9 mouse cellular contexts compared by ENCODE assay signal in genomic region chr11:68693447-68694040, GRCm38 (mm10). TPM values are rescaled to one million over a fixed set of nuclear protein-coding genes. Genes with fewer than 3 reads are reported as not detected.
DNase-seq lines count a peak whose midpoint lies in the region; ATAC-seq and TF ChIP-seq lines count a peak whose summit lies in the region.
"Had no signal": no experiment of that assay in that cellular context is flagged by ENCODE, and none has a peak within 500 bp of the region (broad histone marks: within the 10 kb centered on the region; RNA-seq: fewer than 3 reads in every experiment).

No protein-coding gene starts in this region.

- peak overlapping the region; percentile 90 for H3K4me2 ChIP-seq in heart, embryonic 15.5 days
- H3K4me2 ChIP-seq in embryonic facial prominence, embryonic 12.5 days (replicated peaks) = peak overlapping the region; percentile 61
- H3K4me2 ChIP-seq in intestine, postnatal 0 days (replicated peaks; ENCODE audit: low read depth) = peak overlapping the region; percentile 87
- peak overlapping the region; percentile 86 for H3K4me2 ChIP-seq in neural tube, embryonic 12.5 days (replicated peaks)

- H3K4me3 ChIP-seq in heart, embryonic 15.5 days = peak overlapping the region; percentile 97
- H3K4me3 ChIP-seq in embryonic facial prominence, embryonic 12.5 days = peak overlapping the region; percentile 82
- peak overlapping the region; percentile 63 for H3K4me3 ChIP-seq in intestine, postnatal 0 days (ENCODE audit: low read depth, low read length)
- H3K4me3 ChIP-seq in neural tube, embryonic 12.5 days = peak overlapping the region; percentile 80

- H3K36me3 ChIP-seq in heart, embryonic 15.5 days = no peaks in the 10 kb centered on the region; the same call in 1 of the 2 replicates
- no peaks in the 10 kb centered on the region for H3K36me3 ChIP-seq in embryonic facial prominence, embryonic 12.5 days
- no peaks in the 10 kb centered on the region for H3K36me3 ChIP-seq in intestine, postnatal 0 days (ENCODE audit: control insufficient read depth, insufficient read depth)
- 0 out of 2 replicates have a peak, but pooled peaks cover 3% of the 10 kb centered on the region for H3K36me3 ChIP-seq in neural tube, embryonic 12.5 days

- H3K27ac ChIP-seq in heart, embryonic 15.5 days = peak overlapping the region; percentile 100
- peak overlapping the region; percentile 96 for H3K27ac ChIP-seq in embryonic facial prominence, embryonic 12.5 days
- no peak overlapping the region for H3K27ac ChIP-seq in intestine, postnatal 0 days (ENCODE audit: low read depth, low read length)
- H3K27ac ChIP-seq in neural tube, embryonic 12.5 days = 0 out of 2 replicates have a peak overlapping the region, but pooled peaks have one; percentile 90

- TF ChIP-seq CTCF in intestine, postnatal 0 days (IDR thresholded peaks at IDR 0.05; ENCODE audit: low read depth) = no peak

- no peaks in the 10 kb centered on the region for H3K9me3 ChIP-seq in heart, embryonic 15.5 days (replicated peaks)
- no peaks in the 10 kb centered on the region for H3K9me3 ChIP-seq in embryonic facial prominence, embryonic 12.5 days
- no peaks in the 10 kb centered on the region for H3K9me3 ChIP-seq in intestine, postnatal 0 days (ENCODE audit: control insufficient read depth)
- H3K9me3 ChIP-seq in neural tube, embryonic 12.5 days = no peaks in the 10 kb centered on the region

- H3K27me3 ChIP-seq in heart, embryonic 15.5 days = no peaks in the 10 kb centered on the region
- H3K27me3 ChIP-seq in embryonic facial prominence, embryonic 12.5 days = no peaks in the 10 kb centered on the region
- H3K27me3 ChIP-seq in intestine, postnatal 0 days (replicated peaks; ENCODE audit: control insufficient read depth, insufficient read depth, low read length) = peaks cover 4% of the 10 kb centered on the region; the same call in 1 of the 2 replicates
- H3K27me3 ChIP-seq in neural tube, embryonic 12.5 days (replicated peaks) = no peaks in the 10 kb centered on the region
- H3K27me3 ChIP-seq: Patski had no signal

- peak overlapping the region; percentile 96 for H3K9ac ChIP-seq in heart, embryonic 15.5 days
- peak overlapping the region; percentile 97 for H3K9ac ChIP-seq in embryonic facial prominence, embryonic 12.5 days
- no peak overlapping the region; the same call in 1 of the 2 replicates for H3K9ac ChIP-seq in intestine, postnatal 0 days (ENCODE audit: low read depth, low read length)
- peak overlapping the region; percentile 90 for H3K9ac ChIP-seq in neural tube, embryonic 12.5 days

- DNase-seq in heart, postnatal 4 days = no peak
- no peak for DNase-seq in adrenal gland, postnatal 25 days
- DNase-seq in B cell, adult 2 months = no peak

- WGBS in heart, embryonic 15.5 days = 7% methylated on average over 10 of the region's 10 CpGs
- WGBS in embryonic facial prominence, embryonic 12.5 days = 18% methylated on average over 10 of the region's 10 CpGs
- WGBS in intestine, postnatal 0 days = 26% methylated on average over 10 of the region's 10 CpGs
- 14% methylated on average over 10 of the region's 10 CpGs for WGBS in neural tube, embryonic 12.5 days

- no peak for ATAC-seq in heart, embryonic 15.5 days (replicated peaks; ENCODE audit: insufficient number of reproducible peaks, insufficient read depth, low FRiP score, low read depth)
- ATAC-seq in embryonic facial prominence, embryonic 12.5 days (ENCODE audit: insufficient number of reproducible peaks, insufficient read depth, low FRiP score, low TSS enrichment) = no peak
- ATAC-seq in intestine, postnatal 0 days = no peak
- ATAC-seq in neural tube, embryonic 12.5 days (ENCODE audit: low FRiP score, low read depth) = no peak
- no peak for ATAC-seq in megakaryocyte progenitor cell, adult 5-6 weeks (replicated peaks; ENCODE audit: poor library complexity)
- ATAC-seq: Patski had no signal

- peaks cover 18% of the 10 kb centered on the region for H3K4me1 ChIP-seq in heart, embryonic 15.5 days (replicated peaks)
- H3K4me1 ChIP-seq in embryonic facial prominence, embryonic 12.5 days = peaks cover 15% of the 10 kb centered on the region
- H3K4me1 ChIP-seq in intestine, postnatal 0 days (replicated peaks; ENCODE audit: control insufficient read depth, insufficient read depth, low read length) = no peaks in the 10 kb centered on the region
- H3K4me1 ChIP-seq in neural tube, embryonic 12.5 days = peaks cover 14% of the 10 kb centered on the region; the same call in 1 of the 2 replicates

RNA-seq across cellular contexts. Expression of gene Myh10, which starts 2.2 kb away (rescaled TPM):
- 90.9 and 110 TPM in 2 replicates for polyA plus RNA-seq in heart, embryonic 15.5 days (2015; fragmentation: Nextera tagmentation; extraction: Ambion mirVana)
- 100 to 1,000 TPM; 165 to 169 TPM for total RNA-seq in heart, postnatal 4 days (2021)
- 161 and 169 TPM in 2 replicates for polyA plus RNA-seq in embryonic facial prominence, embryonic 12.5 days (2016; fragmentation: Nextera tagmentation; extraction: Ambion mirVana)
- polyA plus RNA-seq in intestine, postnatal 0 days (2015; fragmentation: Nextera tagmentation; extraction: Ambion mirVana) = 16.7 and 16.8 TPM in 2 replicates
- 126 and 129 TPM in 2 replicates for polyA plus RNA-seq in neural tube, embryonic 12.5 days (2016; fragmentation: Nextera tagmentation; extraction: Ambion mirVana)
- 31.8 and 32.4 TPM in 2 replicates for total RNA-seq in adrenal gland, postnatal 25 days (2021)
- total RNA-seq in megakaryocyte progenitor cell, adult 5-6 weeks (2015) = 6.0 and 8.4 TPM in 2 replicates
- 3.9 and 6.5 TPM in 2 replicates for total RNA-seq in megakaryocyte progenitor cell, adult 5-6 weeks (2017)
